Mouse (Mus musculus): ENCODE measurements around the gene Gm4881. TPM values are rescaled to one million over a fixed set of nuclear protein-coding genes. Genes with fewer than 3 reads are reported as not detected.

Gene Gm4881
- polyA plus RNA-seq, 1 experiment: not detected

DNA sequence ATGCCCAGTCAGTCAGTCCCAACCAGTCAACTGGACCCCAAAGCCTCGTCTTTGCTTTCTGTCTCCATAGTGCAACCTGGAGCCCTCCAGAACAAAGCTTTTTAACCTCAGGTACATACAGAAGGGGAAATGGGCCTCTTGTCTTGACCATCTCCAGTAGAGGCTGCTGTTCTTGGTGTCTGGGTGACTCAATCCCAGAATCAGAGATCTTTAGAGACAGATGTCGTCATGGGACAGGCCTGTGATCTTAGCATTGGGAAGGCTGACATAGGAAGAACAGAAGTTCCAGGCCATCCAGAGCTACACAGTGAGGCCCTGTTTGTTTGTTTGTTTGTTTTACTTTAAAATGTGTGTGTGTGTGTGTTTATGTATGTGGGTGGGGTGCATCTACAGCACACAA lies 20.0 kb upstream of the Gm4881 start:
- TF ChIP-seq CTCF (IDR thresholded peaks at IDR 0.05; ENCODE audit: low read depth, low read length): no peak
- TF ChIP-seq POLR2A (IDR thresholded peaks at IDR 0.05; ENCODE audit: borderline replicate concordance, low read depth, low read length): no peak
- Histone ChIP-seq H3K4me3 (ENCODE audit: insufficient read depth, low read length) (no peak overlapping the region), H3K4me1 (ENCODE audit: control insufficient read depth, insufficient read depth, low read length) (no peaks in the 10 kb centered on the region), H3K27ac (ENCODE audit: insufficient read depth, low read depth, low read length) (no peak overlapping the region)

DNA sequence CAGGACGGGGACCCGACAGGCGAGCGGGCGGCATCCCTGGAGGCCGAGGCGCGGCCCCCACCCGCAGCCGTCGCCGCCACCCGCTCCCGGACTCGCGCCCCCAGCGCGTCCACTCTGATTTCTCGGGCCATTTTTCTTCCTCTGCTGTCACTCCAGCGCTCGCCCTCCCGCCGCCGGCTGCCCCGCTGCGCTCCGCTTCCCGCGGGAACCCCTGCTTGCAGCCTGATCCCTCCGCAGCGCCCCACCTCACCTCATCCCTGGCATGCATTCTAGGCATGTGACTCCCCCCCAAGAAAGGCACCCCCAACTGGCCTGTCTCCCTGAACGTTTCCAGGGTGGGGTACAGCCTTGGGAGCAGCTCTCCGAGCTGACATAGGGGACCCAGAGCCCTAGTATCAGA lies 10.9 kb upstream of the Gm4881 start:
- Histone ChIP-seq H3K27ac (ENCODE audit: insufficient read depth, low read depth, low read length) (no peak overlapping the region), H3K4me3 (ENCODE audit: insufficient read depth, low read length) (no peak overlapping the region), H3K4me1 (ENCODE audit: control insufficient read depth, insufficient read depth, low read length) (no peaks in the 10 kb centered on the region)
- no peak for TF ChIP-seq CTCF (IDR thresholded peaks at IDR 0.05; ENCODE audit: low read depth, low read length)
- no peak for TF ChIP-seq POLR2A (IDR thresholded peaks at IDR 0.05; ENCODE audit: borderline replicate concordance, low read depth, low read length)

DNA sequence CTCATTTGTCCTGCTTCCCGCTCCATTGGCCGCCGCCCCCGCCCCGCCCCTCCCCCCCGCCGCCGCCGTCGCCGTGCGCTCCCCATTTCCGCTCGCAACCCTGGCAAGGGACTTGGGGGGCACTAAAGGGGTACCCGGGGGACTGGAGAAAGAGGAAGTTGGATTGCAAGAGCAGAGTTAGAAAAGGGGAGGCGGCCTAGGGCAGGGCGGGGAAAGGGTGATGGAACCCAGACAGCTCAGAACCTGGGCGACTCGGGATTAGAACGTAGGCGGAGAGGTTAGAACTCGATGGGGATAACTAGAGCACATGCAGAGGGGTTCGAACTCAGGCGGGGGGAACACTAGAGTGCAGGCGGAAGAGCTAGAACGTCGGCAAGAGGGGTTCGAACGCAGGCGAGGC lies 10.2 kb upstream of the Gm4881 start:
- Histone ChIP-seq H3K27ac (ENCODE audit: insufficient read depth, low read depth, low read length) (no peak overlapping the region), H3K4me3 (ENCODE audit: insufficient read depth, low read length) (peak overlapping the region; percentile 19), H3K4me1 (ENCODE audit: control insufficient read depth, insufficient read depth, low read length) (no peaks in the 10 kb centered on the region)
- no peak for TF ChIP-seq POLR2A (IDR thresholded peaks at IDR 0.05; ENCODE audit: borderline replicate concordance, low read depth, low read length)
- TF ChIP-seq CTCF (IDR thresholded peaks at IDR 0.05; ENCODE audit: low read depth, low read length): no peak

DNA sequence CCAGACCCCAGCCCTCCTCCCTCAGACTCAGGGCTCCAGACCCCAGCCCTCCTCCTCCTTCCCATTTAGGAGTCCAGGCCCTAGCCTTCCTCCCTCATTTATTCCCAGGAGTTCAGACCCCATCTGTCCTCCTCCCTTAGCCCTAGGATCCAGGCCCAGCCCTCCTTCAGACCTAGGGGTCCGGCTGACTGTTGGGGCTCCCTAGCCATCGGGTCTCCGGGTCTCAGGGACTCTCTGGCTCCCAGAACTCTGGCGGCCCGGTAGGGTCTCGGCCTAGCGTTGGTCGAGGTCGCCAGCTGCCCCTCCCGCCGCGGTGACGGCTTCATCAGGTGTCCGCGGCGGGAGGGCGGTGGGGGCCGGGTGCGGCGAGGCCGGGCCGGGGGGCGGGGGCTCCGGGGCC lies 9.7 kb upstream of the Gm4881 start:
- Histone ChIP-seq H3K4me3 (ENCODE audit: insufficient read depth, low read length) (no peak overlapping the region; the same call in 1 of the 2 replicates), H3K4me1 (ENCODE audit: control insufficient read depth, insufficient read depth, low read length) (no peaks in the 10 kb centered on the region), H3K27ac (ENCODE audit: insufficient read depth, low read depth, low read length) (no peak overlapping the region)
- TF ChIP-seq POLR2A (IDR thresholded peaks at IDR 0.05; ENCODE audit: borderline replicate concordance, low read depth, low read length) (no peak), CTCF (IDR thresholded peaks at IDR 0.05; ENCODE audit: low read depth, low read length) (no peak)

DNA sequence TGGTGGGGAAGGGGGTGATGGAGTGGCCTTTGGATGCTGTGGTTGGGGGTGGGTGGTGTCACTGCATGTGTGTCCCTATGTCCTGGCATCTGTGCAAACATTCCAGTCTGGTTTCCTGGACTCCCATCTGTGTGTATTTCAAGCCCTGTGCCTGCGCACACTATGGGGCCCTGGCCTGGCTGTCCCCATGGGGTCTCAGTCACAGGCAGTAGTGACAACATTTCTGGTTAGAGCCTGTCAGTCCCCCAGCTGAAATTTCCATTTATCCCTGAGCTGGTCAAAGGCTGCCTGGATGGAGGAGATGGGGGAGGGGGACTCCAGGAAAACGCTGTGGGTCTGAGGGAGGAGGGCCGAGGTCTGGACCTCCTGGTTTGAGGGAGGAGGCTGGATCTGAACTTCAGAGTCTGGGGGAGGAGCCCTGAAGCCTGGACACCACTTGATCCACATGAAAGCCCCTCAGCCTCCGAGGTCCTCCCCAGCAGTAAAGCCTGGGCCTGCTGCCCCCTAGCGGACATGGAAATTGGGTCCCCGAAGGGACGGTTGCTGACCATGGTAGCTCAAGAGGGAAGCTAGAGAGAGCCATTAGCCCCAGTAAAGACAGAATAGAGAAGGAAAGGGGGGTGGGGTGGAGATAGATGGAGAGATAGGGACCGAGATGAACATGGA lies 5.8 kb upstream of the Gm4881 start:
- no peaks in the 10 kb centered on the region for H3K4me1 ChIP-seq (ENCODE audit: control insufficient read depth, insufficient read depth, low read length)
- H3K27ac ChIP-seq (ENCODE audit: insufficient read depth, low read depth, low read length): no peak overlapping the region
- H3K4me3 ChIP-seq (ENCODE audit: insufficient read depth, low read length): no peak overlapping the region
- no peak for TF ChIP-seq POLR2A (IDR thresholded peaks at IDR 0.05; ENCODE audit: borderline replicate concordance, low read depth, low read length)
- TF ChIP-seq CTCF (IDR thresholded peaks at IDR 0.05; ENCODE audit: low read depth, low read length): peak; percentile 94

DNA sequence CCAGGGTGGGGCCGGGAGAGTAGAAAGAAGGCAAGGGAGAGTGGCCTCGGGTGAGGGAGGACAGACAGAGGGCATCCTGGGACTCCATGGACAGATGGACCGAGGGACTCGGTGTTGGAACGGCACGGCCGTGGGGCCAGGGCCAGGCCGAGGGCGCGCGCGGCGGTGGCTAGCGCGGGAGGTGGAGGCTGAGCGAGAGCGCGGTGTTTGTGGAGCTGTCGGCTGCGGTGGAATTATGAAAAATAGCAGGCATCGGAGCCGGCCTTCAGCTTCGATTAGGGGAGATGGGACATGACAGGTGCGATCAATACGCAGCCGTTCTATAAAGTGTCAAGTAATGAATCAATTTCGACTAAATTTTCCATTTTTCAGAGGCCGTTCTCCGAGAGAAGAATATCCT lies 4.5 kb upstream of the Gm4881 start:
- TF ChIP-seq POLR2A (IDR thresholded peaks at IDR 0.05; ENCODE audit: borderline replicate concordance, low read depth, low read length): no peak
- TF ChIP-seq CTCF (IDR thresholded peaks at IDR 0.05; ENCODE audit: low read depth, low read length): no peak
- Histone ChIP-seq H3K27ac (ENCODE audit: insufficient read depth, low read depth, low read length) (no peak overlapping the region), H3K4me3 (ENCODE audit: insufficient read depth, low read length) (no peak overlapping the region), H3K4me1 (ENCODE audit: control insufficient read depth, insufficient read depth, low read length) (no peaks in the 10 kb centered on the region)

DNA sequence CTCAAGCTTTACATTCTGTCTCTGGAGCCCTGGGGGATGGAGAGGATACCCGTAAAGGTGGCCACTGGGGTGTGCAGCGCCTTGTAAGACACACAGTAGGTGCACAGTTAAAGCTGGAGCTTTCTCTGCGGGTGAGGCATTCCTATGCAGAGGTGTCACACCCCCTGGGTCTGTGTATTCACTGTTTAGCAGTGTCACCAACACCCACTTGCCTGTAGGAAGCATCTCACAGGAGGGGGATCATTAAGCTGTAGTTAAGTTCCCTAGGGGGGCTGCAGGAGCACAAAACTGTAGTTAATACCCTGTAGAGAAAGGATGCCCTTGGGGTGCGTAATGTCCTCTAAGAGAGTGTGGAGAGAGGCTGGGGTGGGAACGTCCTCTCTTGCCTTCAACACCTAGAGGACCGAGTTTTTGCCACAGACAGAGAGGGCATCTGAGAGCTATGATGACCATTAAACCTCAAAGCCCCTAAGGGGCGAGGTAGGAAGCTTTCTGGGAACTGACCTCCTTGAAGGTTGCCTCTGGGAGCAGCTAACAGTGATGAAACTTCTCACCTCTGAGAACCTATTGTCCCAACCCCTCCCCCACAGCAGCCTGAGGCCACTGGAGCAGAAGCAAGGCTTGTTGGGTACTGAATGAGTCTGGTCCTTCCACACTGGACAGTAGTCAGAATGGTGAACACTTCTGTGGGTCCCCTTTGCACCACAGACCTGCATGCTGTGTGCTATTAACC lies 3.2 kb upstream of the Gm4881 start:
- H3K4me3 ChIP-seq (ENCODE audit: insufficient read depth, low read length): no peak overlapping the region
- H3K27ac ChIP-seq (ENCODE audit: insufficient read depth, low read depth, low read length): no peak overlapping the region
- H3K4me1 ChIP-seq (ENCODE audit: control insufficient read depth, insufficient read depth, low read length): no peaks in the 10 kb centered on the region
- TF ChIP-seq CTCF (IDR thresholded peaks at IDR 0.05; ENCODE audit: low read depth, low read length) (no peak), POLR2A (IDR thresholded peaks at IDR 0.05; ENCODE audit: borderline replicate concordance, low read depth, low read length) (no peak)

DNA sequence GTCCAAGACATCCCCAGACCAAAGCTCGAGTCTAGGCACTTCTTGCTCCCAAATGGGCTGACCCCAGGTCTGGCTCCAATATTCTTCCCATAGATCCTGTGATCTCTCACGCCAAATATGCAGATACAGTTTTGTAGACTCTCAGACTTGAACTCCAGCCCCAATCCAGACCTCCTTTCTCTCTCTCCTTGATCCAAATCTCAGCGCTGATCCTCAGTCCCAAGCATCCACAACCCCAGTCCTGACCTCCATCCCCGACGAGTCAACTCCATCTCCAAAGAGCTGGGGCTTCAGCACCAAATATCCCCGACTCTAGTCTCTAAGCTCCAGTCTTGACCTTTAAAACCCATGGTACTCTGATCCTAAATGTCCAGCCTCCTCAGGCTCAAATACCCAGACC lies 653 bp downstream of the Gm4881 start:
- TF ChIP-seq CTCF (IDR thresholded peaks at IDR 0.05; ENCODE audit: low read depth, low read length) (no peak), POLR2A (IDR thresholded peaks at IDR 0.05; ENCODE audit: borderline replicate concordance, low read depth, low read length) (no peak)

DNA sequence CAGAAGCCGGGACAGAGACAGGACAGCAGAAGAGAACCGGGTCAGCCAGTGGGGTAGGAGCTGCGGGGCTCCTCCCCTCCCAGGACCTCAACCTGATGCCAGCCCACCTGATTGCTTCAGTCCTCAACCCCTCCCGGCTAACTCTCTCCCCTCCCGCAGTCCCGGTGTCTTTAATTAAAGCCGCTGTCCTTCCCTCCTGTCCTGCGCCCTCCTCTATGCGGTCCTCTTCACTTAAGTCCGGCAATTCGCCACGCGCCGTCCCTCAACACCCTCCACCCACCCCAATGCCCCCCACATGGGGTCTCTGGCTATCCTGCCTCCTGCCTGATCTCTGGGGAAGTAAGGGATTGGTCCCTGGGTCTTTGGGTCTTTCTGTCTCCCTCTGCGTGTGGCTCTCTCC lies 12.6 kb downstream of the Gm4881 start:
- no peak for TF ChIP-seq POLR2A (IDR thresholded peaks at IDR 0.05; ENCODE audit: borderline replicate concordance, low read depth, low read length)
- no peak for TF ChIP-seq CTCF (IDR thresholded peaks at IDR 0.05; ENCODE audit: low read depth, low read length)

More for the DNA sequence above, 653 bp downstream of the Gm4881 start:
- H3K4me3 ChIP-seq (ENCODE audit: insufficient read depth, low read length): no peak overlapping the region
- H3K4me1 ChIP-seq (ENCODE audit: control insufficient read depth, insufficient read depth, low read length): no peaks in the 10 kb centered on the region
- no peak overlapping the region for H3K27ac ChIP-seq (ENCODE audit: insufficient read depth, low read depth, low read length)

DNA sequence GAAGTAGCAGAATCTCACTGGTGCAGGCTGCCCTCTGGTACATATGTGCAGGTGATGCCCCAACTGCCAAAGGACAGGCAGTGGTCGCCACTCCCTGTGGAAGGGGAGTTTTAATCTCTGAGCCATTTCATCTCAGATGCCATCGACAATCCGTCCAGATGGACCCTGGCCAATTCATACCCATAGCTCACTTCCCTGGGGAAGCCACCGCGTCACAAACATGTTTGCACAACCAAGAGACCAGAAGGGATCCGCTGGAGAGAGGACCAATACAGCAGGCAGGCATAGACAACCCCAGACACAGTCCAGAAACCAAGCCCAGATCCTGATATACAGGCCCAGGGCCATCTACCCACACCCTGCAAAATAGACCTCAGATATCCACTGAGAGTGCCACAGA lies 13.8 kb downstream of the Gm4881 start:
- H3K4me3 ChIP-seq (ENCODE audit: insufficient read depth, low read length): no peak overlapping the region
- no peak overlapping the region for H3K27ac ChIP-seq (ENCODE audit: insufficient read depth, low read depth, low read length)
- no peaks in the 10 kb centered on the region for H3K4me1 ChIP-seq (ENCODE audit: control insufficient read depth, insufficient read depth, low read length)
- TF ChIP-seq CTCF (IDR thresholded peaks at IDR 0.05; ENCODE audit: low read depth, low read length) (no peak), POLR2A (IDR thresholded peaks at IDR 0.05; ENCODE audit: borderline replicate concordance, low read depth, low read length) (no peak)

More for the DNA sequence above, 12.6 kb downstream of the Gm4881 start:
- no peak overlapping the region for H3K4me3 ChIP-seq (ENCODE audit: insufficient read depth, low read length)
- H3K4me1 ChIP-seq (ENCODE audit: control insufficient read depth, insufficient read depth, low read length): no peaks in the 10 kb centered on the region
- no peak overlapping the region for H3K27ac ChIP-seq (ENCODE audit: insufficient read depth, low read depth, low read length)

Data from bone marrow macrophage, adult 2 months (primary cell).